Mouse (Mus musculus) olfactory bulb, adult 2 months (tissue): Measurements from ENCODE around the gene Psmd9.

ENCODE experiments used
- CTCF ChIP-seq: fragments of 200-500 bp; IDR thresholded peaks from 2 replicates; pipeline ENCODE4 v1.5.1; 2012; ENCODE audit warnings: low read depth, mild to moderate bottlenecking, low read length, moderate library complexity; ENCODE audit not compliant: insufficient read depth
- POLR2A ChIP-seq: fragments of 200-500 bp; IDR thresholded peaks from 2 replicates; pipeline ENCODE4 v1.6.1; 2012; ENCODE audit warnings: mild to moderate bottlenecking, low read depth, low read length, moderate library complexity; ENCODE audit not compliant: insufficient read depth

- TF ChIP-seq CTCF (no peak), POLR2A (no peak)
Observed at GRCm38 (mm10) chr5:123120624-123121215, 48.5 kb upstream of the Psmd9 start.
